Mouse (Mus musculus) CH12F3 (cell line): ENCODE measurements around the gene Lama2.

Experiments used
- in situ Hi-C: fragments of 300-500 bp; cut with MboI; formaldehyde crosslinking; loops from 2 replicates; pipeline ENCODE4 v1.14.3; 2020; ENCODE audit warnings: low sequenced_read_pairs

Gene Lama2

DNA sequence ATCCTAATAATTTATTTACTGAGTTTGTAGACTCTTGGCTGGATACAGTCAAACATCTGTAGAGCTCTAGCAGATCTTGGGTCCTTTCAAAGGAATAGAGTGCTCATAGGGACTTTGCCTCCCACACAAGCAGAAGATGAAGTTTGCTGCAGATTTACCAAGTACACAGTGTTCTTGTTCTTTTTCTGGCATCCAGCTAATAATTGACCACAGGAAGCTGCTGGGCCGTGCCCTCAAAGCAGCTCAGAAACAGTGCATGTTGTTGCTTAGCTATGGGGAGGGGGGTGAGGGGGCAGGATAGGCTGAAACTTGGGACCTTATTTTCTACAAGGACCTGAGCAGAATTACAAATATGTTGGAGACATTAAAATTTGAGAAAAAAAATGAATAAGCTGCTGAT lies 232.0 kb downstream of the Lama2 start:
- in situ Hi-C loops: no loop called here

DNA sequence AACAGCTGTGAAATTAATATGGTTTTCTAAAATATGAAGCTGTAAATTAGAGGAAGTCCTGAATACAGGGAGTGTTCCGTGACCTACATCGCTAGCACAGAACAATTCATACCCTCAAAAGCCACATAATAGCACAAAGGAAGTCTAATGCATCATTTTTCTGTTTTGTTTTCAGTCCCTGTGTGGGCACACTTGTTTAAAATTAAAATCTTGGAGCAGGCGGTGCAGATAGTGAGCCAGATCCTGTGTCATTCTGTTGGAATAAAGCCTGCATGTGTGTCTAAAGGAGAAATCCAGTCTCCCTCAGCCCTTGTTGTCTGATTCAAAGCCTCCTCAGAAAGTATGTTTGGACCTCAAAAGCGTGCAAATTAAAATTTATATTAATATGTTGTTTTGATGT lies 234.9 kb downstream of the Lama2 start:
- in situ Hi-C loops: no loop called here

DNA sequence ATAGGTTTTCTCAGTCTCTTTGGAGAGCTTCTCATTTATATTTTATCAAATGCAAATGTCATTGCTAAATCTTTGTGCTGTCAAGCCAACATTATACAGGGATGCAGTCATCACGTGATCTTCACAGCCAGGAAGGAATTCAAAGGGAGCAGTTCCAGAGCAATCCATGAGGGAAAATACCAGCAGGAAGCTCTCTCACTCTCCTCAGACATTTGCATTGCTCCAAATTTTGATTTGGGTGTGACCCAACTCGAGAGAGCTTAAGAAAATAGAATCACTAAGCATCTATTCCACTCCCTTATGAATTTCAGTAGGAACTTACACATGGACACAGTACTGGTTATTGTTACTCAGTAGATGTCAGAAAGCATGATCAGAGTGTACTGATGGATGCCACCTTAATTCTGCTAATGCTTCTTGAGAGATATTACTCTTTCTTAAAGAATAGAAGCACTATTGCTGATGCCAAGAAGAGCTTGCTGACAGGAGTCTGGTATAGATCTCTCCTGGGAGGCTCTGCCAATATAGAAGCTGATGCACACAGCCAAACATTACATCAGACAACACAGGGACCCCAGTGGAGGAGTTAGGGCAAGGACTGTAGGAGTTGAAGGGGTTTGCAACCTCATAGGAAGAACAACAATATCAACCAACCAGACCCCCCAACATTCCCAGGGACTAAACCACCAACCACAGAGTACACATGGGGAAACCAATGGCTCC lies 236.5 kb downstream of the Lama2 start:
- in situ Hi-C loops: no loop called here

DNA sequence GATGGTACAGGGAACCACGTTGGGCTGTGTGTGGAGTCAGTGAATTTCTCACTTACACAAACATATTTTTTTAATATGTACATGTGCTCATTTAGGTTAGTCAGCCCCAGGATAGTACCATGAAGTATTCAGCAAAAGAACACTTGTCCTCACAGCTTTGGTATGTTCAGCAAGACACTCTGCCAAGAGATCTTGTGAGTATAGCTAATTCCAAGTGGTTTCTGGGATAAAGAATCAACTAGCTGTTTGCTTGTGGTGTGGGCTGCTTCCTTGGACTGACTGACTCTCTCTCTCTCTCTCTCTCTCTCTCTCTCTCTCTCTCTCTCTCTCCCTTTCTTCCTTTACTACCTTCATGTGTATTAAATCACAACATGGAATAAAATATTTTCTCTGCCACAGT lies 241.3 kb downstream of the Lama2 start:
- in situ Hi-C loops: no loop called here

DNA sequence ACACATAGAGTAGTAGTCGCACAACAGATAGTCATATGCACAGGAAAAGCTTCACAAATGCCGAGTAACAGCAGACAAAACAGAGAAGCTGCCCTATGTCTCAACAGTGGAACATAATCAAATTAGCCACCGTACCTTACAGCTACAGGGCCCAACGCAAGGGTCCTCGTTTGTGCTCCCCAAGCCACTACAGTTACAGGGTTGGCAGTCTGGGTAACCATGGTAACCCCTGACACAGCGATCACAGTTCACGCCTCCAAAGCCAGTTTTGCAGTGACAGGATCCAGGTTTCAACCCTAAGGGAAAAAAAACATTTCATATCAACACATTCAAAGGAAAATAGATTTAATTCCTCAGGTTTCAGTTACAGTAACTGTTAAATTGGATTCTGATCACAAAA lies 275.3 kb downstream of the Lama2 start:
- in situ Hi-C loops: no loop called here

DNA sequence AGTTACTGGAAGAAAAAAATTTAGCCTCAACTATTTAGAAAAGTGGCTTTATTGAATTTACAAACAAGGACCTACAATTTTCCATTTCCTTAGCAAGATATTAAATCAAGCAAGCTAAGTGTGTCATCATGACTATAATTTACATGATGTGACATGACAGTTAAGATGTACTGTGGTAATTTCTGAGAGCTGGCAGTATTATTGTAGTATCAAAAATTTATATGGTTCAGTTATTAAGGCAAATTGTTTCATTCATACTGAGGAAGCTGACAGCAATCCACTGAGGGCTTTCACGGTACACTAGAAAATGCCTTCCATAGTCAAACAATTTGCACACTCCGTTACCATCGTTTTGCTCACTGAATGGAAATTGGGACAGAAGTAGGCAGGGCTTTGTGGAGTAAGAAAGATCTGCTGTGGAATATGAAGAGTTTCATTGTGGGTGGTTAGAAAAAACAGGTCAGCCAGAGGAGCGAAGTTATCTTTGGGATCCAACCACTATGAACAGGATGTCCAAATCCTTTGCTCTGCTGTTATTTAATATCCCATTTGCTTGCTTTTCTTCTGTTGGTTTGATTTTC lies 297.1 kb downstream of the Lama2 start:
- in situ Hi-C loops: no loop called here

DNA sequence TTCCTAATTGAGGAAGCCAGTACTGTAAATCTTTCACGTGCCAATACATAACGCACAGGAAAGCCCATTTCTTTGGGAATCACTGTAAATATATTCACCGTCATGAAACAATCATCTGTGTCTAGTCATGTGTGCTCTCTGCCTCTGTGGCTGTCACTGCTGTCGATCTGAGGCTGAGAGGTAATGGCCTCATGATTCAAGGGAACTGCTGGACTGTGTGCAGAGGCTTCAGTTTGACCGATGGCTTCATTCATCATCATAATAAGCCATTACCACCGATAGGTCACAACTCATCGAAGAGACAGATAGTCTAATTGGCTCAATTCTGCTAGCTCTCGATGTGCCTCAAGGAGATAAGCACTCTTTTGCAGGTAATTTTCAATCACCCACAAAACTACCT lies 312.1 kb downstream of the Lama2 start:
- in situ Hi-C loops: no loop called here

DNA sequence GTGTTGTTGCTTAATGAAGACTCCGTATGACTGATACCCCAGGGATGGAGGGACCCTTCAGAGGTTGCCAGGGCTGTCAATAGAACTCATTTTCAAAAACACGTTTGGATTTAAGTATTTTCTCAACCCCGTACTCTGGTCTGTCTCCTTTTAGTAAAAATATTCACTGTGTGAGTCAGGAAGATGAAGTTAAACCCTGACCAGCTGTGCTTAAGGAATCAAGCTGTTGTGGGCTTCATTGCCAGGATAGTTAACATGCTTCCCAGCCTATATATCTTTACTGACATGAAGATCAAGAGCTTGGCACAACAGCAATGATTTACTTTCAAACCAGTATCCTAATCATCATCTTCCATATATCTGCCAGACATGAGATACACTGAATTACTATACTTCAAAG lies 314.3 kb downstream of the Lama2 start:
- in situ Hi-C loops: no loop called here

DNA sequence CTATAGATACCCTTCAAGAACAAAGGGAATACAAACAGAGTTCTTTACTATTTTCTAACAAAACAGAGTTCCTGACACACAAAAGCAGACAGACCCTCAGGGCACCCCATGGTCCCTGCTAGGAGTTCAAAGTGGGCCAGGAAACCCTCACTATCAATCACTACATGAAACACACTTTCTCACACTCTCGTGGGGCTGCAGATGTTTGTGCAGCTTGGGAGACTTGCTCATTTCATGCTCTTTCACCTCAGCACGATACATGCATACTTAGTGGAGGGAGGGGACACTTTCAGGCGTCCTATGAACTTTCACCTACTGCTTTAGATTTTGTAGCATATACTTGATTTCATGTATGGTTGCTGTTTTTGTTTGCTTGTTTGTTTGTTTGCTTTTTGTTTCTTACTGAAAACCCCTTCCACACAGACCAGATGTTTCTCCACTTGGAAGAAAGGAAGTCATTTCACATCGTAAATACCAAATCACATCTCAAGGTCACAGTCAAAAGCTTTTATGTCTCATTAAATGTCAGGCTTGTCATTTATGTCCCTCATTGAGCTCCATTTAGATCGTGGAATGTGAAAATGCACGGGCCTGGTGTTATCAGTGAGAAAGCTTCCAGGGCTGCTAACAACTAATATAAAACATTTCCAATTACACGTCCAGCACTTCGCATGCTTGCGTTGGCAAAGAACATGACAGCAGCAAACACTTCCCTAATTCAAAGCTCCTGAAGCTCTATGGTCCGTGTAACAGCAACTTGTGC lies 334.3 kb downstream of the Lama2 start:
- in situ Hi-C loops: no loop called here

DNA sequence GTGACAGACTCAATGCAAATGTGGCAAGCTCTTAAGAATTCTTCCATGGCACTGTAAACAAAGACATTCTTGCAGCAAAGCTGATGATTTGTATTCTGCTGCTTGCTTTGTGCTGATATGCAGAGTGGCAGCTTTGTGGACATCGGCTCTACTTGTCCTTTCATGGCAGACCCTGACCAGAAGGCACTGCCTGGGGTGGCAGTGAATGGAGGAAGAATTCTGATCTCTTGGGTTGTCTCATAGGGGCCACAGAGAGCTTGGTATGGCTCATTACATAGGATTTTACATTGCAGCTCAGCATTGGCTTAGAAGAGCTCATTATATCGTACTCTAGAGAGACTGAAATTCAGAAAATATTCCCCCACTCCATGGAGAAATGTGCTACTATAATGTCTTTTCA lies 352.1 kb downstream of the Lama2 start:
- in situ Hi-C loops: no loop called here

DNA sequence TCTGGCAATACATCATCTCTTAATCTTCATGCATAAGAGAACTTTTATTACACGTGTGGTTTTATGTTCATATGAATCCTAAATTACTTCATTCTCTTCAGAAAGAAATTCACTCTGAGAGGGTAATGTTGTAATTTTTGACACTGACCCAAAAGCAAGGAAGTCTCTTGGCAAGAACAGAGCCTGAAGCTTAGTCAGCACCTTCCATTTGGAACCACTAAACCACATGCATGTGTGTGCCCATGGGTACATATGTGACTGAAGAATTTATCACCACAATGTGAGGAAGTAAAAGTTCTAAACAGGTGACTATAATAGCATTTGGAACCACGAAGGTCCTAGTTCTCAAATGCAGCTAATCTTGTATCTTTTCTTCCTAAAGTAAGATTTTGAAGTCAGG lies 353.7 kb downstream of the Lama2 start:
- in situ Hi-C loops: no loop called here

DNA sequence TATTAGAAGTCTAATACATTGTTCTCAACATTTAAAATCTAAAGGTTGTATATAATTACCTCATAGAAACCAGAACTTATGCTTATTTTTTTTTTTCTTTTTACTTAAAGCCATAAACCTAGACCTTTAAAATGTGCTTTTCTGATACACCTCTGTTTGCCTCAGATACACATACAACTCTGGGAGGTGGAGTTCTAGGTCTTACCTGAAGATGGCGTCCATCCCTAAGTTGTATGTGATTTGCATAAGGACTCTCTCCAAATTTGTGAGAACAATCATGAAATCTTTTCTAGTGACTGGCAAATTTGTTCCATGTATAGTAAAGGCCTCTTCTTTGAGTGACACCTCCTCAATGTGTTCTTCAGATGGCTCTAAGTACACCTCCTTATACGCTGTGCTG lies 354.8 kb downstream of the Lama2 start:
- in situ Hi-C loops: no loop called here

DNA sequence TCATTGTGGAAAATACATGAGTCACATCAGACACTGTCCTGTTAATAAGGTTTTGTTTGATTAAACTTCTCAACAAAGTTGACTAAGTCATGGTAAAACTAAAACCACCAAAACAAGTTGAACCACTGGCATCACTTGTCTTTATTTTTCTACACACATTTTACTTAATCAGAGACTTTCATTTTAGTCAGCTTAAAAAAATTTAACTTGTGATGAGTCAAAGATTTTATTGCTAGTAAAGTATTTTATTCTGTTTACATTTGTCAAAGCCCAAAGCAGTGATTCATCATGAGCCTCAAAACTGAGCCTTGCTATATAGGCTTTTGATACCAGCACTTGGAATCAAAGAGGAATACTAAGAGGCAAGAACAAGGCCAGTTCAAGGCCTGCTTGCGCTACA lies 369.8 kb downstream of the Lama2 start:
- in situ Hi-C loops: no loop called here

DNA sequence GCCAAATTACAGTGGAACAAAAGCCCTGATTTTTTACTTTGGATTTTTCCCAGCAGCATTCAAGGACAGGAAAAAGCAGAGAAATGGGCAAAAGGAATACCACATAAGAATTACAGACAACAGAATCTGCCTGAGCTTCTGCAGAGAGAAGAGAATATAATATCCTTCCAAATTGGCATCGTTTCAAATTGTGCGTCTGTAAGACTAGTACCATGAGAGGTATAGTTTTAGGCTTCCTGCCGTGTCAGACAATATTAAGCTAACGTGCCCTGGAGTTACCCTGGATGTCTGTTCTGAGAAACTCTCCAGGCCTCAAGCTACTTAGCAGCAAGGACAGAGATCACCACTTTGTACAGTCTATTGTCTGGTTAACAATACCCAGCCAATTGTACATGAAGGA lies 384.8 kb downstream of the Lama2 start:
- in situ Hi-C loops: no loop called here

DNA sequence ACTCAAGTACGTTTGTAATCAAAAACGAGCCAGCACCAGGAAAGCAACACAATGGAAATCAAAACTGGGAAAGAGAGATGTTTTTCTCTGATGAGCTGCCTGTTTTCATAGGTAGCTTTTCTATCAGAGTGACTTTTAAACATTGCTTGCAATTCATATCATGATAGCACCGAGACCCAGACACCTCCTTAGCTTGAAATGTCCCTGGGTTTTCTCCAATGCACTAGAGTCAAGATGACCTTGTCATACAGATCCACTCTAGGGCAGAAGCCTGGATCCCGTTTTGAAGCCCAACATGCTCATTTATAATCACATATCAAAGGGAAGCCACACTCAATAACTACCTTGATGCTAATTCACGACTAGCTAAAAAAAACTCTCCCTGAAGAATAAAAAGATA lies 386.0 kb downstream of the Lama2 start:
- in situ Hi-C loops: no loop called here

DNA sequence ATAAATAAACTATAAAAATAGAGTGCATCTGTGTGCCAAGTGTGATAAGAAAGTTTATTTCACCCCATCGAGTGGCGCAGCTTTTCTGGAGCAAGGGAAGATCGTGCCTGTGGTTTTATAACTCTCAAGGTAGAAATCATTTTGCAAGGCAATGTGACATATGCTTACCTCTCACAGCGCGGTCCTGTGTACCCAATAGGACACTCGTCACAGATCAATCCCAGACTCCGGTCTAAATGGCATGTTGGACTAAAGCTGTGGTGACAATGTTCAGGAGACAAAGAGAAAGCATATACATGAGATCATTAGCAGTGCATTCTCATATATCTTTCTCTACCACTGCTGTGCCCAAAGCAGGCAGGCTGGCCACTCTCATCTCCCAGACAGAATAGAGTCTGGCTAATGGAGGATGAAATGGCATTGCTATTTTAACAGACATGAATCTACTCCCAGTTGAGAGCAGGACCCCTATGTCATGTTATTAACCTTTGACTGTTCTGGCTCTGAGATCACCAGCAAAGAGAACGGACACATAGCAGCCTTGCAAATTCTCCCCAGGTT lies 395.7 kb downstream of the Lama2 start:
- in situ Hi-C loops: no loop called here

DNA sequence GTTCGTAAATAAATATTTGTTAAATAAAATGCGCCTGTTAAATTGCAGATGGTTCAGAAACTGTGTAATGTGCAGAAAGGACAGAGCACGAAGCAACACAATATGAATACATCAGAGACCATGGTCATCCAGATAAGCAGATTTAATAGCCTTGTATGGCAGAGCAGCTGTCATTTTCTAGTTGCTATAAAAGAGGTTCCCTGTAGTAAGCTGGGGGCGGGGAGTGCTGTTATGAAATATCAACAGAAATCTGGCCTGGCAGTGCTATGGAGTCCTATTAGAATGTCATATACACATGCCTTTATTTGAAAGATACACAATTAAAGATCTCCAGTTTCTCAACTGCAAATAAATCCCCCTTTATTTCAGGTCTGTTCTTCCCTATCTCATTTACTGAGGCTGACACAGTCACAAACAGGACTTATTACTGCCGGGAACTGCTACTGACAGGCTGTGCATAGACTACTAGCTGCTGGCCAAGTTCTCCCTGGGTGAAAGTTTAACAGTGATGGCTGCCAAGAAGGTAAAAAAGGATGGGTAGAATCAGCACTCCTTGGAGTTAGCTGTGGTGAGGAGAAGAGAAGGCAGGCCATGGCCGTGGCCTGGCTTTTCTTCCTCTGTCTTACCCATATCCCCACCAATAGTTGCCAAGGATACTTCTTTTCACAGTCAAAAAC lies 396.8 kb downstream of the Lama2 start:
- in situ Hi-C loops: no loop called here

DNA sequence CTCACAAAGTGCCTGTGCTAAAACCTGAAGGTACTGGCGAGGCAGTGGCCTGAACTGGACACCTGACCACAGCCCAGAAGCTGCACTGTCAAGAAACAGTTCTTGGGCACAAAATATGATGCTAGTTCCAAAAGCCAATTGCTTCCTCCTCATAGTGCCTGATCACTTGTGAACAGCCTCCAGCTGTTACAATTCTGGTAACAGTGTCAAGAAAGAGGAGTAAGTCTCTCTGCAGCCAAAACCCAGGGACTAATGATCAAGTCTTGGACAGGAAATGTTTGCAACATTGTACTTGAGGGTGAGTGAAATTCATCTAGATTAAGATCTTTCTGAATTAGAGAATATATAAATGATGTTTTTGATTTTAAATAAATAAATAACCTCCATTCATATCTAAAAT lies 399.9 kb downstream of the Lama2 start:
- in situ Hi-C loops: no loop called here

DNA sequence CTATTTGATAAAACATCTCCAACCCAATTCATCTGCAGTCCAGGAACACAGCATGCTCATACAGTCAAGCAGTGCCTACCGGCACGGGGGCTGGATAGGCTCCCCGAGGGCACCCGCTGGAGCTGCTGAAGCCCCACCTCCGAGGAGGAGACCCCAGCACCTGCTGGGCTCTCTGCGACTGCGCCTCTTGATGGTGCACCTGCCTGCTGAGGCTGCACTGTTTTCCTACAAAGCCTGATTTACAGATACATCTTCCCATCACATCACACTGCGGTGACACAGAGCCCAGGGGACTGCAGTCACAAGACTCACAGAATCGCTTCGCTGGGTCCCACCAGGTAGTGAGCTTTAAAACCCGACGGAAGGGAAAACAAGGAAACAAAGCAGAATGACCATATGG lies 412.2 kb downstream of the Lama2 start:
- in situ Hi-C loops: no loop called here

DNA sequence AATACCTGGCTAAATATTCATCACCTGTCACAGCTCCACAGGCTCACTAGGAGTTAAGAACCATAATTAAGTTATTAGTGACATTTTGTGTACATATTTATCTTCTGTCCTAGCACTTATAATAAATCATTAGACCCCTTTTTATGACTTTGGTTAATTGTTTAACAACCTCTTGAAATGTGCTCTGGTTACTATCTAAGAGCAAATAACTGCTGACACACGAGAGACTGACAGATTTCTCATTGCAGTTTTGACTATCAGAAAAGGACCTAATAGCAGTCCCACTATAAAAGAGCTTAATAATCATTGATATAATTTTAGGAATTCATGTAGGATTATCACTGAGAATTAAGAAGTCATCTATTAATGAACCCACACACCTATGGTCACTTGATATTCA lies 421.1 kb downstream of the Lama2 start:
- in situ Hi-C loops: no loop called here
